Mouse (Mus musculus): Measurements from ENCODE around the gene St3gal3. TPM values are rescaled to one million over a fixed set of nuclear protein-coding genes. Genes with fewer than 3 reads are reported as not detected.

The St3gal3 gene
- total and polyA plus RNA-seq, 2 experiments from 2014 or later: 11.8 to 50.9 TPM

- peak; percentile 87 for ATAC-seq
- H3K27ac ChIP-seq: peak overlapping the region; percentile 57; the same call in 1 of the 2 replicates
- H3K9me3 ChIP-seq (ENCODE audit: low read length): no peaks in the 10 kb centered on the region
- H3K9ac ChIP-seq (replicated peaks; ENCODE audit: low read length): 0 out of 2 replicates have a peak overlapping the region, but pooled peaks have one; percentile 2
- H3K4me3 ChIP-seq (ENCODE audit: low read length): no peak overlapping the region
- no peaks in the 10 kb centered on the region for H3K27me3 ChIP-seq (ENCODE audit: insufficient read depth, low read length)
- peak; percentile 99 for TF ChIP-seq CTCF (IDR thresholded peaks at IDR 0.05; ENCODE audit: low read depth)
- WGBS: 34% methylated on average over 14 of the region's 14 CpGs
- 0 out of 2 replicates have a peak, but pooled peaks cover 3% of the 10 kb centered on the region for H3K4me1 ChIP-seq (ENCODE audit: insufficient read depth, low read length)
- H3K4me2 ChIP-seq (ENCODE audit: low read depth, low read length): no peak overlapping the region
- DNase-seq (ENCODE audit: low spot score): peak; percentile 97
- H3K36me3 ChIP-seq (ENCODE audit: insufficient read depth, low read length): no peaks in the 10 kb centered on the region
Observed at GRCm38 (mm10) chr4:118083217-118083951, 51.3 kb downstream of the St3gal3 start.

- WGBS: 78% methylated on average over 18 of the region's 18 CpGs
- no peak overlapping the region for H3K4me3 ChIP-seq (ENCODE audit: low read length)
- DNase-seq (ENCODE audit: low spot score) (no peak), ATAC-seq (no peak)
- 0 out of 2 replicates have a peak, but pooled peaks cover 3% of the 10 kb centered on the region for H3K4me1 ChIP-seq (ENCODE audit: insufficient read depth, low read length)
- H3K9me3 ChIP-seq (ENCODE audit: low read length): no peaks in the 10 kb centered on the region
- no peaks in the 10 kb centered on the region for H3K36me3 ChIP-seq (ENCODE audit: insufficient read depth, low read length)
- TF ChIP-seq CTCF (IDR thresholded peaks at IDR 0.05; ENCODE audit: low read depth): no peak
- no peak overlapping the region for H3K27ac ChIP-seq
- no peak overlapping the region for H3K4me2 ChIP-seq (ENCODE audit: low read depth, low read length)
- H3K27me3 ChIP-seq (ENCODE audit: insufficient read depth, low read length): no peaks in the 10 kb centered on the region
- no peak overlapping the region for H3K9ac ChIP-seq (replicated peaks; ENCODE audit: low read length)
Observed at GRCm38 (mm10) chr4:118081608-118082331, 52.9 kb downstream of the St3gal3 start.

- no peaks in the 10 kb centered on the region for H3K27me3 ChIP-seq (ENCODE audit: insufficient read depth, low read length)
- no peak overlapping the region for H3K27ac ChIP-seq
- no peaks in the 10 kb centered on the region for H3K9me3 ChIP-seq (ENCODE audit: low read length)
- 0 out of 2 replicates have a peak, but pooled peaks cover 3% of the 10 kb centered on the region for H3K4me1 ChIP-seq (ENCODE audit: insufficient read depth, low read length)
- WGBS: 73% methylated on average over 8 of the region's 8 CpGs
- no peak overlapping the region for H3K9ac ChIP-seq (replicated peaks; ENCODE audit: low read length)
- no peak overlapping the region for H3K4me3 ChIP-seq (ENCODE audit: low read length)
- no peaks in the 10 kb centered on the region for H3K36me3 ChIP-seq (ENCODE audit: insufficient read depth, low read length)
- DNase-seq (ENCODE audit: low spot score): no peak
- no peak for ATAC-seq
- TF ChIP-seq CTCF (IDR thresholded peaks at IDR 0.05; ENCODE audit: low read depth): no peak
- no peak overlapping the region for H3K4me2 ChIP-seq (ENCODE audit: low read depth, low read length)
Observed at GRCm38 (mm10) chr4:118080481-118080880, 54.2 kb downstream of the St3gal3 start.

- no peak overlapping the region for H3K4me3 ChIP-seq (ENCODE audit: low read length)
- no peak for TF ChIP-seq CTCF (IDR thresholded peaks at IDR 0.05; ENCODE audit: low read depth)
- H3K36me3 ChIP-seq (ENCODE audit: insufficient read depth, low read length): no peaks in the 10 kb centered on the region
- H3K27me3 ChIP-seq (ENCODE audit: insufficient read depth, low read length): no peaks in the 10 kb centered on the region
- no peak overlapping the region for H3K9ac ChIP-seq (replicated peaks; ENCODE audit: low read length)
- DNase-seq (ENCODE audit: low spot score) (no peak), ATAC-seq (no peak)
- H3K27ac ChIP-seq: no peak overlapping the region
- H3K4me1 ChIP-seq (ENCODE audit: insufficient read depth, low read length): 0 out of 2 replicates have a peak, but pooled peaks cover 3% of the 10 kb centered on the region
- no peaks in the 10 kb centered on the region for H3K9me3 ChIP-seq (ENCODE audit: low read length)
- no peak overlapping the region for H3K4me2 ChIP-seq (ENCODE audit: low read depth, low read length)
- WGBS: 87% methylated on average over 8 of the region's 8 CpGs
Observed at GRCm38 (mm10) chr4:118079195-118079594, 55.5 kb downstream of the St3gal3 start.

- H3K27me3 ChIP-seq (ENCODE audit: insufficient read depth, low read length): no peaks in the 10 kb centered on the region
- H3K36me3 ChIP-seq (ENCODE audit: insufficient read depth, low read length): no peaks in the 10 kb centered on the region
- no peak overlapping the region for H3K4me3 ChIP-seq (ENCODE audit: low read length)
- no peak for TF ChIP-seq CTCF (IDR thresholded peaks at IDR 0.05; ENCODE audit: low read depth)
- H3K9ac ChIP-seq (replicated peaks; ENCODE audit: low read length): no peak overlapping the region
- 74% methylated on average over 9 of the region's 9 CpGs for WGBS
- no peak for DNase-seq (ENCODE audit: low spot score)
- no peaks in the 10 kb centered on the region for H3K9me3 ChIP-seq (ENCODE audit: low read length)
- ATAC-seq: no peak
- 0 out of 2 replicates have a peak, but pooled peaks cover 3% of the 10 kb centered on the region for H3K4me1 ChIP-seq (ENCODE audit: insufficient read depth, low read length)
- H3K4me2 ChIP-seq (ENCODE audit: low read depth, low read length): no peak overlapping the region
- no peak overlapping the region for H3K27ac ChIP-seq
Observed at GRCm38 (mm10) chr4:118078576-118078975, 56.1 kb downstream of the St3gal3 start.

- no peaks in the 10 kb centered on the region for H3K27me3 ChIP-seq (ENCODE audit: insufficient read depth, low read length)
- H3K4me2 ChIP-seq (ENCODE audit: low read depth, low read length): no peak overlapping the region
- H3K9ac ChIP-seq (replicated peaks; ENCODE audit: low read length): no peak overlapping the region
- no peak overlapping the region for H3K27ac ChIP-seq
- no peaks in the 10 kb centered on the region for H3K9me3 ChIP-seq (ENCODE audit: low read length)
- ATAC-seq (no peak), DNase-seq (ENCODE audit: low spot score) (no peak)
- 57% methylated on average over 12 of the region's 12 CpGs for WGBS
- H3K4me1 ChIP-seq (ENCODE audit: insufficient read depth, low read length): no peaks in the 10 kb centered on the region
- no peaks in the 10 kb centered on the region for H3K36me3 ChIP-seq (ENCODE audit: insufficient read depth, low read length)
- no peak for TF ChIP-seq CTCF (IDR thresholded peaks at IDR 0.05; ENCODE audit: low read depth)
- no peak overlapping the region for H3K4me3 ChIP-seq (ENCODE audit: low read length)
Observed at GRCm38 (mm10) chr4:118077293-118077752, 57.4 kb downstream of the St3gal3 start.

Measured in hindbrain, postnatal 0 days (tissue).